Mouse (Mus musculus) adrenal gland, adult 18-20 months (tissue): ENCODE measurements at regions not wholly inside any gene's neighbourhood (a gene's known extent, or its start where the extent isn't known, plus 50 kb on each side); places are given as distances from the start of the nearest gene placed in this dataset.
"Not testable (repeated sequence)": the region's sequence is repeated elsewhere in the genome, so short reads cannot be mapped to it uniquely, and the experiment has no call there.

Experiments
- DNase-seq, 2 experiments: peaks; one replicate each; pipeline ENCODE4 v3.0.0; 2021 to 2022; ENCODE audit warnings: low spot score in 2 of 2

- DNase-seq: no peak
These were observed 52.2 kb downstream of the Rhob start for GRCm38 (mm10) chr12:8447612-8448011.

DNA sequence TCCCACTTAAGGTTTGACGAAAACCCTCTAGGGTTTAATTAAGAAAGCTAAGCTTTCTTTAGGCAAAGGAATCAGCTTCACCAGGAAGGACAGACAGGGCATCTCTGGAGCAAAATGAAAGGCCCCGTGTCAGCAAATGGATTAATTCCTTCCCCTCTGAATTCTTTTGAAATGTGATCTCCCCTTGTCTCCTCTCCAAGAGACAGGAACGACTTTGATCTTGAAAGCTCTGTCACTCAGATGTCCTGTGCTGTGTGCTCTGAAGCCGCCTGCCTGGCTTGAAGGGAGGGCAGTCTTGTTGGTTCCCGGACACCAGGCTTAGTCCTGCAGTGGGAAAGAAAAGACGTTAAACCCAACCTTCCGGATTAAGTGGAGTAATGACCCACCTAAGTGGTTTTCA is 52.8 kb downstream of the Rhob start:
- DNase-seq: no peak

DNA sequence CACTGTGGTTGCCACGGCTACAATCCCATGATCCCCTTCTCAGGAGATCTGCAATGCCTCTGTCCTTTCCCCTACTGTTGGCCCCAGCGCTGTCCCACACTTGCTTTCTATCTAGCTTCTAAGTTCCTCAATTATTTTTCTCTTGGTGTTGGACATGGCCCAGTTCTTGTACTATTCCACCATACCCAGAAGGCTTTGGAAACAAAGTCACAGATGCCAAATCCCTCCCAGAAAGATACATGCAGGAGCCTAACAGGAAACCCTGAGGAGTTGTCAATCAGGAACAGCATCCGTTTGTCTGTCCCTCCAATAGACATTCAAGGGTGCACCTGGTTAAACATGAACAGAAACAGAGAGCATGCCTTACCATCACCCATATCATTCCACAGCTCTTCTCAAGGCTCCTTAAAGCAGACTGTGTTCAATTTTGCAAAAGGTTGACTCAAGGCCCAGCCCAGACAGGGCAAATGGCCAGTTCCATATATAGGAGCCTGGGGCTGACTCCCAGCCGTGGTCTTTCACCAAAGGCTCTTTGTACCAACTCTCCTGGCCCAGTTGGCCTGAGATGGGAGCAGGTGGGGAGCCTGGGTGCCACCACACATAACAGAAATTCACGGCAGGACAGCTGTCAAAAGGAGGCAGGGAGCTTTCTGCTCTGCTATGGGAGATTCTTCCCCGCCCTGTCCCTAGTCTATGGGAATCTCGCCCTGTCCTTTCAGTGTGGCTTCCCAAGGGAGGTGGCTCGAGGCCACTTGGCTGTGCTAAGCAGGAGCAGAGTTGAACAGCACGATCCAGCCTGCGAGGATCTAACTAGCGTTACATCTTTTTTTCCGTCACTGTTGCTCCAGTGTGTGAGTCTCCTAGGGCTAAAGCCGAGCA is 54.6 kb downstream of the Rhob start:
- DNase-seq: no peak

- DNase-seq: no peak
These were observed 55.8 kb downstream of the Rhob start for GRCm38 (mm10) chr12:8443917-8444453.

DNA sequence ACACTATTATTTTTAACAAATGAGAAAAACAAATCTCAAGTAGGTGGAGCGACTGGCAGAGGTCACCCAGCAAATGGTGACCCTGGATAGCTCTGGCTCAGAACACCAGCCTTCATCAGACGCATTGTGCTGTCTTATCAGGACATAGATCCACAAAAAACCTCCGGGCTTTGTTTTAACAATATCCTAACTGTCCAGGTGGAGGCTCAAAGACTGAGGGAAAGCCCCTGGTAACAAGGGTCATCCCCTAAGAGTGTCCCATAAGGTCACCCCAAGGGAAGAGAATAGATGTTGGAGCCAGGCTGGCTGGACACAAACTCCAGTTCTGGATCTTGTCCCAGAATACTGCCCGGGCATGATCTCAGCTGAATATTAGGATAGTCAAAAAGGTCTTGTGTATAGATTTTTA is 56.6 kb downstream of the Rhob start:
- DNase-seq: peak in 1 of 2 experiments; percentile 38

DNA sequence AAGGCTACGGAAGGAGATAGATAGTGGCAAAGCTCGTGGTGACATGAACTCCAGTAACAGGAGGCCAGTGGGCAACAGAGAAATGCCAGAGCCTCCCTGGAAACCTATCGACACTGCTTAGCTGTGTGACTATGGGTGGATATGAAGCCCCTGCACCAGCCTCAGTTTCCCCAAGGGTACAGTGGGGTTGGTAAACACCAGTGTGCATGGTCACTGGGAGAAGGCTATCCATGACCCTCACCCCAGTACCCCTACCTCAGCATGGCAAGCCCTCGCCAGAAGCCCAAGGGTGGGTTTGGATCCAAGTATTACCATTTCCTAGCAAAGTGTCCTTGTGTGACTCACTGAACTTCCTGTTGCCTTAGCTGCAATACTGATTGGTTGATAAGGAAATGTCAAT is 58.5 kb downstream of the Rhob start:
- no peak for DNase-seq

- no peak for DNase-seq
These were observed 59.4 kb downstream of the Rhob start for GRCm38 (mm10) chr12:8440373-8440772.

GRCm38 (mm10) chr12:8439957-8440356 is 59.9 kb downstream of the Rhob start:
- no peak for DNase-seq

DNA sequence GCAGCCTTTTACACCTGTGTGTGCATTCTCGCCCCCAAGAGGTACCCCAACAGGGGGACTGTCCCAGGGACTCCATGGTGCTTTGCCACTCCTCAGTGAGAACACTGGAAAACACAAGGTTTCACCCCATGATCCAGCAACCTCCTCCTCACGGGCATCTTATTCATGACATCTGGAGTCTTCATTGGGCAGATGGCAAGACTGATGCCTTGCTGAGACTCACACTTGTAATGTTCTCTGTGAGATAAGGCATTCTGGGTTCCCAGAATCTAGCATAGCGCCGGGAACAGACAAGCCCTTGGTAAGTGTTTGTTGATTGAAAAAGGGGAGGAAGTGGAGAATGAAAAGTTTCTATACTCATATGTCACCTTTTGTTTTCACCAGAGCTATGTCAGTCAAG is 60.3 kb downstream of the Rhob start:
- no peak for DNase-seq

DNA sequence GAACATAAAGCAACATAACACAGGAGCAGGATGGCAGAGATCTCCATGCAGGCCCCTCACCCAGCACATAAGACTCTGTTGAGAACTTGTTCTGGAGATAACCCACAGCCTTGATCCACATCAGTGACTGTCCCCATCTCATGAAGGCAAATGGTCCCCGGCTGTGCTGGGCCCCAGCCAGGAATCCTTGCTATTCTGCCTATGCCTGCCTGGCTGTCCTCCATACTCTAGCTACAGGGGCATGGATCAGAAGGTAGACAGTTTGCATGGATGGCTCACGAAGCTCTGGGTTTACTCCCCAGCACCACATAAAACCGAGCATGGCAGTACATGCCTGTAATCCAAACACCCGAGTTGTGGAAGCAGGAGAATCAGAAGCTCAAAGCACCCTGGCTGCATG is 61.2 kb downstream of the Rhob start:
- no peak for DNase-seq

DNA sequence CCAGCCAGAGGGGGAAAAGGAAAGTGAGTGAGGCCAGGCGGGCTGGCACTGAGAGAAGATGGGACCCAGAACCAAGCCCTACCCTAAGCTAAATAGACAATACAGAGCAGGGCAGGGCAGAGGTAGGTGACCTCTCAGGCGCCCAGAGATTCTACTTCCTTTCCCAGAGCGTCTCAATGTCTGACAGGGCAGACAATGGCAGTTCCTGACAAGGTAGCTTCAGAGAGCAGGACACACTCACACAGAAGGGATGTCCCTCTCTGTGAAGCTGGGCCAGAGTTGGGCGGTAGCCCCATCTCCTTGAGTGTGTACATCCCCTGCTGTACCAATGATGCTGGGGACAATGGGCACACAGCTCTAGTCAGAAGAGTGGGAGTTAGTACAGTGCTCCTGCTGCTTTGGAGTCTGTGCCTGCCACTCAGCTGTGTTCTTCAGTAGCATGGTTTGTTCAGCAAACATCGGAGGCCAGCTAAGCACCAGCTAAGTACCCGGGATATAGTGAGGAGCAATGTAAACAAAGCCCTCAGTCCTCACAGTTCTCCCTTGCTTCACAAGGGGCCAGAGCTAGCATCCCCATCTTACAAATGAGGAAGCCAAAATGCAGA is 62.7 kb downstream of the Rhob start:
- no peak for DNase-seq

DNA sequence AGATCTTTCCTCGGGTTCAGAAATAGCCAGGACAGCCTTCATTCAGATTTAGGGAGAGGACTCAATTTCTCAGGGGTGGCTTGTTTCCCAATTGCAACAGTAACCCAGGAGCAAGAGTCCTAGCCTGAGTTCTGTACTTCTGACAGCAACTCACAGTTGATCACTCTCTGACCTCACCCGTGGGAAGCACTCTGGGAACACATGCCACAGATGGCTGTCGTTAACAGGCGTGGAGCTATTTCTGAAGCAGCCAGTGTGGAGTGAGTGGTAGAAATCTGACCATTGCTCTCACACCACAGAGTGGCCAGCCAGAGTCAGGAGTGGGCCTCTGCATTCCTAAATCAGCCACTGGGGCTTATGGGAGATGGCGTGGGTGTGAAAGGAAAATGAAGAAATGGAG is 63.3 kb downstream of the Rhob start:
- DNase-seq: no peak

GRCm38 (mm10) chr12:8435651-8436348 is 64.0 kb downstream of the Rhob start:
- not testable (repeated sequence) for DNase-seq

DNA sequence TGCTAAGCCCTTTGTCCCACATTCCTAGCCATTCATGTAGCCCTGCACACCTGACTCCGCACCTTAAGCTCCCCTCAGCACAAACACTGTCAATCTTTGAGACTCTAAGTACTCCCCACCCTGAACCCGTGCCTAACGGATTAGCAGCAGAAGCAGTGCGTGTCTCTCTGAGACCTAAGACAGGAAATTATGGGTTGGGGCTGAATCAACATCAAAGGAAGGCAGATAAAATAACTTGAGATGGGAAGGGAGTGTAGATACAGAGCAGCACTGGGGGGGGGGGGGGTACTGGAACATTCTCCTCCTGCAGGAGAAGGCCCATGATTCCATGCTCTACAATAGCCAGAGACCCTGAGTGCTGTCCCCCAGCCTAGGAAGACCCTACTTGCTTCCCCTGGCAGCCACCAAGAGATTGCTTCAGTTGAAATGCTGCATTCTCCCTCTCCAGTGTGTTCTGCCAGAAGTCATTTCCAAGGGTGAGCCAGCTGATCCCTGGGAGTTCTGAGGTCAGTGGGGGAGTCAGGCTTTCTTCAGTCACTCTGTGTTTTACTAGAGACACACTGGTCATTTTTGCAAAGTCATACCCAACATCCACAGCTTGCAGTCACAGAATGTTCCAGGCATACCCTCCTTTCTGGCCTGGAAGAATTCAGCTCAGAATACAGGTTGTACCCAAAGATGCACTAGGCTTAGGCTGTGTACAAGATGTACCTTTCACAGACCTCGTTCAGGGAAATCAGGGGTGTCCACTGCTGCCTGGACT is 71.4 kb downstream of the Rhob start:
- no peak for DNase-seq

DNA sequence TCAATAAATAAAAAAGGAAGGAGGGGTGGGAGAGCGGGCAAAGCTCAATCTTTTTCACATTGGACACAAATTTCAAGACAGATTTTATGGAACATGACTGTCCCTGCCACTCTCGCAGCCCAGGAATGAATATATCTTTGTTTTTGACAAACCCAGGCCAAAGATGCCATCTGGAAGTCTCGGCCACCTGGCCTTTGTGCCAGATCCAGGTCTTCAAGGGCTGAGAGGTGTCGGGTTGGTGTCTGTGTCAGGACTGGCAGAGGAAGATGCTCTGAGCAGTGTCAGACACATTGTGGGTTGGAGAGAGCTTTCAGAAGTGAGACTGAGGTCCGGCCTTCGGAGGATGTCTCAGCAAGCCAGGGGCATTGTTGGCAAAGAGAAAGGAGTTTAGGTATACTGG is 75.3 kb downstream of the Rhob start:
- no peak for DNase-seq

GRCm38 (mm10) chr12:8422676-8423075 is 77.1 kb downstream of the Rhob start:
- no peak for DNase-seq

GRCm38 (mm10) chr12:8421271-8421567 is 78.6 kb downstream of the Rhob start:
- no peak for DNase-seq

GRCm38 (mm10) chr12:8420511-8421270 is 79.1 kb downstream of the Rhob start:
- DNase-seq: no peak

GRCm38 (mm10) chr12:8418890-8419289 is 80.9 kb downstream of the Rhob start:
- DNase-seq: no peak

GRCm38 (mm10) chr12:8417127-8417790 is 82.5 kb downstream of the Rhob start:
- DNase-seq: no peak
